In the genomic region with DNA sequence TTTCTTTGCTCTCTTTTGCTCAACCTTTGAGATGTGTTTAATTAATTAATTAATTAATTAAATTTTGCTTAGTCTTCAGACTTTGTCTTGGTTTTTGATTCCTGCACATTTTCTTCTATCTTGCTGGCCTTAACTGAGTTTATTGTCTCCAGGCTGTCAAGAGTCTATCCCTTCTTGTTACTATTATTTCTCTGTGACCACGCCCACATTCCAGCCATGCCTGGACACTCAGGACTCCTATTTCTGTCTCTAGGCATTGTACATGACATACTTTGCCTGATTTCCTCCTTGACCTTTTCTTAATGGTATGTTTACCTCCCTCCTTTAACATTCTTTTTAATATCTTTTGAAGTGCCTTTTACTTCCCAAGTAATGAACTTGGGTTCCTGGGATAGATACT, we compare ENCODE assay signal across 16 mouse cellular contexts.
"Had no signal": no experiment of that assay in that cellular context is flagged by ENCODE, and none has a peak within 500 bp of the region (broad histone marks: within the 10 kb centered on the region; RNA-seq: fewer than 3 reads in every experiment).

No protein-coding gene starts in this region.

- DNase-seq: kidney, adult 2 months; kidney, postnatal 25 days; layer of hippocampus, adult 9-11 months; layer of hippocampus, postnatal 36 days; lung, adult 2 months; lung, postnatal 10 days; lung, postnatal 4 days; retina, postnatal 1 day; thymus, adult 2 months; thymus, postnatal 25 days had no signal

- H3K4me1 ChIP-seq: limb, embryonic 12.5 days; midbrain, embryonic 10.5 days; stomach, embryonic 15.5 days had no signal

- H3K4me3 ChIP-seq: limb, embryonic 12.5 days; midbrain, embryonic 10.5 days; neural tube, embryonic 13.5 days; stomach, embryonic 15.5 days had no signal

- H3K4me2 ChIP-seq: limb, embryonic 12.5 days; neural tube, embryonic 13.5 days; stomach, embryonic 15.5 days had no signal

- H3K27ac ChIP-seq: limb, embryonic 12.5 days; liver, embryonic 14.5 days; midbrain, embryonic 10.5 days; neural tube, embryonic 13.5 days; stomach, embryonic 15.5 days had no signal

- H3K9ac ChIP-seq: limb, embryonic 12.5 days; liver, embryonic 14.5 days; neural tube, embryonic 13.5 days; stomach, embryonic 15.5 days had no signal

- H3K27me3 ChIP-seq: limb, embryonic 12.5 days; neural tube, embryonic 13.5 days; stomach, embryonic 15.5 days had no signal

- H3K9me3 ChIP-seq: limb, embryonic 12.5 days; midbrain, embryonic 10.5 days; neural tube, embryonic 13.5 days; stomach, embryonic 15.5 days had no signal

- H3K36me3 ChIP-seq: limb, embryonic 12.5 days; midbrain, embryonic 10.5 days; neural tube, embryonic 13.5 days; stomach, embryonic 15.5 days had no signal

- ATAC-seq: midbrain, embryonic 16.5 days had no signal
